8 mouse cellular contexts compared by ENCODE assay signal in genomic region chr11:37364430-37364829, GRCm38 (mm10).
DNase-seq lines count a peak whose midpoint lies in the region; TF ChIP-seq lines count a peak whose summit lies in the region.

No protein-coding gene starts in this region.

- TF ChIP-seq POLR2A in lung, adult 2 months (IDR thresholded peaks at IDR 0.05; ENCODE audit: borderline replicate concordance, extremely low read depth, low read depth, low read length): no peak

- no peaks in the 10 kb centered on the region for H3K4me1 ChIP-seq in lung, adult 2 months (ENCODE audit: control insufficient read depth, insufficient read depth, low read length)

- 83% methylated on average over 2 of the region's 2 CpGs for WGBS in lung, adult 2 months

- no peak overlapping the region for H3K4me3 ChIP-seq in lung, adult 2 months (replicated peaks; ENCODE audit: extremely low read depth, low read depth, low read length)

- DNase-seq in adrenal gland, postnatal 14 days: peak; percentile 17
- DNase-seq in adrenal gland, adult 8-10 months: no peak
- DNase-seq in lung, postnatal 36 days: peak; percentile 0
- no peak for DNase-seq in lung, adult 2 months
- DNase-seq in layer of hippocampus, adult 18-20 months (ENCODE audit: low spot score in 2 of 2): peak; percentile 75 to 90
- DNase-seq in right cerebral cortex, adult 2 months (ENCODE audit: low spot score in 2 of 2): peak; percentile 39 to 59
- DNase-seq in retina, postnatal 1 day: no peak
- DNase-seq in kidney, adult 18-20 months: no peak

- TF ChIP-seq CTCF in lung, adult 2 months (IDR thresholded peaks at IDR 0.05; ENCODE audit: insufficient read depth, low read length): no peak

Comparison
In these comparisons a context has a peak if more than half of its experiments do, and no peak if none do; other contexts are left out.
1. DNase-seq: peak in adrenal gland, postnatal 14 days (single experiment), lung, postnatal 36 days (single experiment), layer of hippocampus, adult 18-20 months (2 of 2) and right cerebral cortex, adult 2 months (2 of 2); none in adrenal gland, adult 8-10 months (single experiment), lung, adult 2 months (single experiment), retina, postnatal 1 day (single experiment) and kidney, adult 18-20 months (single experiment).